Mouse (Mus musculus) liver, embryonic 12.5 days (tissue): ENCODE data around the gene Cfd. TPM values are rescaled to one million over a fixed set of nuclear protein-coding genes. Genes with fewer than 3 reads are reported as not detected.
A peak's percentile ranks its signal among the peaks of the same experiment; 100 is the strongest.

Experiments
- ATAC-seq: fragments of 200-750 bp; cut with Nextera tagmentation; 2 replicates; pipeline ENCODE4 v1.8.0; 2017; ENCODE audit warnings: moderate number of reproducible peaks, mild to moderate bottlenecking, moderate library complexity
- H3K27ac ChIP-seq: fragments of 300-500 bp; sonication (generic); 2 replicates; pipeline ENCODE4 v1.5.1; 2016; ENCODE audit warnings: mild to moderate bottlenecking
- H3K27me3 ChIP-seq: fragments of 300-500 bp; sonication (generic); replicated peaks from 2 replicates; pipeline ENCODE4 v1.6.1; 2016; ENCODE audit warnings: mild to moderate bottlenecking, moderate library complexity
- H3K36me3 ChIP-seq: fragments of 300-500 bp; sonication (generic); 2 replicates; pipeline ENCODE4 v1.6.1; 2016; ENCODE audit warnings: mild to moderate bottlenecking, moderate library complexity
- H3K4me1 ChIP-seq: fragments of 300-500 bp; sonication (generic); 2 replicates; pipeline ENCODE4 v1.6.1; 2016
- H3K4me2 ChIP-seq: fragments of 300-500 bp; sonication (generic); 2 replicates; pipeline ENCODE4 v1.6.1; 2016; ENCODE audit warnings: mild to moderate bottlenecking, moderate library complexity
- H3K4me3 ChIP-seq: fragments of 300-500 bp; sonication (generic); 2 replicates; pipeline ENCODE4 v1.5.1; 2016; ENCODE audit warnings: mild to moderate bottlenecking, moderate library complexity
- H3K9ac ChIP-seq: fragments of 300-500 bp; sonication (generic); 2 replicates; pipeline ENCODE4 v1.6.1; 2016; ENCODE audit warnings: mild to moderate bottlenecking, moderate library complexity
- H3K9me3 ChIP-seq: fragments of 300-500 bp; sonication (generic); replicated peaks from 2 replicates; pipeline ENCODE4 v1.6.1; 2016; ENCODE audit warnings: mild to moderate bottlenecking, moderate library complexity
- WGBS: fragments of 180-500 bp; shearing (Covaris S2); methylation state at CpG from one replicate; pipeline ENCODE4 v1.1.7; 2016; ENCODE audit not compliant: insufficient replicate concordance; 5-methylcytosine and 5-hydroxymethylcytosine counted together
- polyA plus RNA-seq: library from polyadenylated mRNA; unstranded; fragments of >200 nt; fragmentation: Nextera tagmentation; extraction: Ambion mirVana; gene quantifications from 2 replicates; pipeline ENCODE4 v1.2.1, GENCODE M21; 2016

Cfd gene
- polyA plus RNA-seq, 1 experiment from 2014 or later = not detected

DNA sequence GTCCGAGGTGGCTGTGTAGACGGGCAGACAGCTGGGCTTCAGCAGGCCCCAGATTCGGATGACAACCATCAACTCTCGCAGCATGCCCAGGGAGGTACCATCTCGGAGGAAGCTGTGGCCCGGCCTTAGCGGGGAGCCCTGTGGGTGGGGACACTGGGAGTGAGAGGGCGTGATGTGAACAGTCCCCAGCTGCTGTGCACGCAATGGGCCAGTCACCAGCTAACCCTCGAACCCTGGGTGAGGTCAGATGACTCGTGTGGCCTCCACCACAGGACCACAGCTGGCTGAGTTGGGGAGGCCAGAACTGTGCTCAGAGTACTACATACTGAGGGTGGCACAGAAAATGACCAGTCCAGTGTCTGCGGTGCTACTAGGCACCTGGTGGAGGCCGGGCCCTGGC is 6.2 kb downstream of the Cfd start:
- Histone ChIP-seq H3K4me2 (no peak overlapping the region), H3K36me3 (peaks cover 61% of the 10 kb centered on the region), H3K27me3 (no peaks in the 10 kb centered on the region), H3K9ac (no peak overlapping the region), H3K9me3 (no peaks in the 10 kb centered on the region), H3K27ac (peak overlapping the region; percentile 3; the same call in 1 of the 2 replicates), H3K4me1 (peaks cover 10% of the 10 kb centered on the region), H3K4me3 (no peak overlapping the region)
- WGBS = 78% methylated on average over 13 of the region's 13 CpGs
- ATAC-seq = no peak

DNA sequence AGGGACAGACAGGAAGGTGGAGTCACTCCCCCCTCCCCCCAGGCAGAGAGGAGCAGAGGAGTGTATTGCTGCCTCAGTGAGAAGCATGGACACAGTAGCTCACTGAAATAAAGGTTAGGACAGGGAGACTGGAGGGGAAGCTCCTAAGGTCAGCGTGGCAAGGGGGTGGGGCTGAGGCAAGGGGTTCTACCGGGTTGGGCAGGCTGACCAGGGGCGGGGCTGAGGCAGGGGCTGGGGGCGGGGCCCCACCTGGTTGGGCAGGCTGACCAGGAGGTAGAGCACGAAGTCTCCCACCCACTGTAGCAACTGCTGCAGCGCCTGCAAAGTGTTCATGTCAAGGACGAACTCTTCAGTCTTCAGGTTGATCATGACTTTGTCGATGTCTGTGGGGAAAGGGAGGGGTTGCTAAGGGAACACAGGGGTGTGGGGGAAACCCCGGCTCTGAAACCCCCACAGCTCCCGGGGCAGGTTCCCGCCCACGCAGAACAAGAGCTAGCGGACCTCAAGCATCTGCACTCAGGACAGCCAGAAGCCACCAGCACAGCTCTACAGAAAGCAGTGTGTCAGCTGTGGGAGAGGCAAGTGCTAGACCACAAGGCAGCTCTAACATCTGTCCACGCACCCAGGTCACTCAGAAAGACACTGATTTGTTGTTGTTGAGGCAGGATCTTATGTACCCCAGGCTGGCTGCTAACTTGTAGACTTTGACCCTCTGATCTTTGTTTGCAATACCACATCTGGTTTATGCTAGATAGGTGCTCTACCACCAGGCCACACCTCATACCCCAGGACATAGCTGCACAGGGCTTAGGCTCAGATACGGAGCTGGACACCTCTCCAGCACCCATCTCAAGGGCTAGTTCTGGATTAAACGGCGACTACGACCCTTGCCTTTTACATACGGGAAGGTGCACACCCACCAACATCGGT is 6.9 kb downstream of the Cfd start:
- peak overlapping the region; percentile 18; the same call in 1 of the 2 replicates for H3K27ac ChIP-seq
- peaks cover 66% of the 10 kb centered on the region for H3K36me3 ChIP-seq
- no peak overlapping the region for H3K4me3 ChIP-seq
- H3K9ac ChIP-seq = no peak overlapping the region
- 54% methylated on average over 20 of the region's 20 CpGs for WGBS
- H3K4me2 ChIP-seq = peak overlapping the region; percentile 31; the same call in 1 of the 2 replicates
- no peaks in the 10 kb centered on the region for H3K9me3 ChIP-seq
- ATAC-seq = peak; percentile 56
- no peaks in the 10 kb centered on the region for H3K27me3 ChIP-seq
- peaks cover 10% of the 10 kb centered on the region for H3K4me1 ChIP-seq

DNA sequence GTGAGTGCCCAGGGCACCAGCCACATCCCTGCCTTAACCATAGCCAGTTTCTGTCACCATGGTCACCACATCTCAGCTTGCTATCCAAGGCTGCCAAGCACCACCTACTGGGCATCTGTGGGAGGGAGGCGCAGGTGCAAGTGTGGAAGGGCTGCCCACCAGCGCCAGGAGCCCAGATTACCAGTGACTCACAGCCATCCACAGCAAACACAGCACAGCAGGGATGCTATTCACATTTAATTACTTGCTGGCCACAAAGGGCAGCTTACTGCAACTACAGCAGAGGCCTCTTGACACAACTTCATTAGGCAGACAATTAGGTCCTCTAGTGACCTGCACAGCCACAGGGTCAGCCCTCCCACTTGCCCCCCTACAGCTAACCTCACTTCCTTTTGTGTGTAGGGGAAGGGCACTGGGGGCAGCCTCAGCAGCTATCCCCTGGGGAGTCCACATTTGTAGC is 10.3 kb downstream of the Cfd start:
- Histone ChIP-seq H3K36me3 (peaks cover 84% of the 10 kb centered on the region), H3K4me2 (no peak overlapping the region), H3K9ac (no peak overlapping the region), H3K9me3 (no peaks in the 10 kb centered on the region), H3K4me1 (peaks cover 10% of the 10 kb centered on the region), H3K27me3 (no peaks in the 10 kb centered on the region), H3K27ac (no peak overlapping the region), H3K4me3 (no peak overlapping the region)
- WGBS = 74% methylated on average over 2 of the region's 2 CpGs
- ATAC-seq = no peak

DNA sequence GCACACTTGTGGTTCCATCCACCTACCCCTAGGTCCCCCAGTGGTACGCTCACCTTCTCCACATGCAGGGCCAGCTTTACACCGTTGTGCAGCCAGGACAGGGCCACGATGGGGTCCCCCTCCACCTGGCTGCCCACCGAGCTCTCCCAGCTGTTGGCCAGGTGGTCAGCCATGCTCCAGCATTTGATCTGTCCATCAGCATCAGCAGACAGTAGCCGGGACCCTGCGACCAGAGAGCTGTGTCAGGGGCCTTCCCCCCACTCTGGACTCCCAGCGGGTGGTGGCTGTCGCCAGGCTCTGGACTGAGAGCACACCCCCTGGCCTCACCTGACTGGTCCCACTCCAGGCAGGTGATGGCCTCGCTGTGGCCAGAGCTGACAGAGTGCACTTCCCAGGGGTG is 16.1 kb downstream of the Cfd start:
- ATAC-seq = no peak
- H3K27me3 ChIP-seq = no peaks in the 10 kb centered on the region
- H3K4me2 ChIP-seq = no peak overlapping the region
- H3K9me3 ChIP-seq = no peaks in the 10 kb centered on the region
- peaks cover 66% of the 10 kb centered on the region for H3K36me3 ChIP-seq
- WGBS = 94% methylated on average over 9 of the region's 9 CpGs
- H3K9ac ChIP-seq = no peak overlapping the region
- H3K27ac ChIP-seq = no peak overlapping the region
- peaks cover 29% of the 10 kb centered on the region for H3K4me1 ChIP-seq
- H3K4me3 ChIP-seq = no peak overlapping the region

DNA sequence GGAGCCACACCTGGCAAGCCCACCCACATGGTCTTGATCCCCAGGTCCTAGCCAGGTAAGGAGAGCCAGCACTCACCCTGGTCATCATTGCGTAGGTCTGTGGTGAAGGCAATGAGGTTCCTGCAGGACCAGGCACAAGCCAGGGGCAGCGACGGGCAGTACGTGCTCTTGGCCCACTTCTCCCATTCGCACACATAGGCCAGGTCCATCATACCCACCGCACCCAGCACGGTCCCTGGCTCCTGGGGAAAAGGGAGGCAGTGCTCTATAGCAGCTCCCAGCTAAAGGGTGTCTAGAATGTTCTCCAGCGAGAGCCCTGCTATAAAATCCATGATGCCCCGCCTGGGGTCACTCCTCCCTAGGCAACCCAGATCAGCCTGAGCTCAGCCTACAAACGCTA is 16.8 kb downstream of the Cfd start:
- no peak overlapping the region for H3K27ac ChIP-seq
- H3K4me1 ChIP-seq = peaks cover 36% of the 10 kb centered on the region
- H3K9me3 ChIP-seq = no peaks in the 10 kb centered on the region
- H3K36me3 ChIP-seq = peaks cover 69% of the 10 kb centered on the region
- peak overlapping the region; percentile 84; the same call in 1 of the 2 replicates for H3K4me3 ChIP-seq
- WGBS = 87% methylated on average over 10 of the region's 10 CpGs
- no peak overlapping the region for H3K9ac ChIP-seq
- no peak for ATAC-seq
- H3K27me3 ChIP-seq = no peaks in the 10 kb centered on the region
- peak overlapping the region; percentile 72 for H3K4me2 ChIP-seq

DNA sequence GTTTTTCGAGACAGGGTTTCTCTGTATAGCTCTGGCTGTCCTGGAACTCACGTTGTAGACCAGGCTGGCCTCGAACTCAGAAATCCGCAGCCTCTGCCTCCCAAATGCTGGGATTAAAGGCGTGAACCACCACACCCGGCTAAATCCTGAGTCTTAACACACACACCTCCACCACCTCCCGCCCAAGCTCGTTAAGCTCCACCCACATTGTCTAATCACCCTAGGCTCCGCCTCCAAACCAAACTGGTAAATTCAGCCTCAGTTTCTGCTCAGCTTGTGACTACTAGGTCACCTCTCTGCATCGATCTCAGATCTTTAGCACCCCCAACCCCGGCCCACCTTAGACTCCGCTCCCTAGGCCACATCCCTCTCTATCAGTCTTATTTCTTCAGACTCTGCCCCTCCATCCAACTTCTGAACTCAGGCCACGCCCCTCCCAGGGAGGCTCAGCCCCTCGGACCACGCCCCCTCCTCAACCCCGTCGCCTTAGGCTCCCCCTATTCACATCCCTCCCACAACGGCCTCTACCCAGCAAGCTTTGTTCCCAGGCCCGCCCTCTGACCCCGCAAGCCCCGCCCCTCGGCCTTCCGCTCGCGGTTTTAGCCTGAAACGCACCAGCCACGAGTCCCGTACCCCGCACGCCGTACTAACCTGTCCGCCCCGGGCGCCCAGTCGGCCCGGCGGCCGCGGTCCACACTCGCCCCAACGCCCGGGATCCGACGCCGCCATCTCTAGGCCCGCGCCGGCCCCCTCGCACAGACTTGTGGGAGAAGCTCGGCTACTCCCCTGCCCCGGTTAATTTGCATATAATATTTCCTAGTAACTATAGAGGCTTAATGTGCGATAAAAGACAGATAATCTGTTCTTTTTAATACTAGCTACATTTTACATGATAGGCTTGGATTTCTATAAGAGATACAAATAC is 17.8 kb downstream of the Cfd start, which contains the start of gene Med16:
Med16 (minus strand) TSS at position 757 of the 925 bp plus-strand sequence.
- H3K9me3 ChIP-seq = no peaks in the 10 kb centered on the region
- H3K27me3 ChIP-seq = no peaks in the 10 kb centered on the region
- peak within 1 kb of the TSS; percentile 98 for H3K27ac ChIP-seq
- peaks cover 68% of the 10 kb centered on the region for H3K36me3 ChIP-seq
- ATAC-seq = peak; percentile 91
- WGBS = 3% methylated on average over 51 of the region's 52 CpGs
- peak within 1 kb of the TSS; percentile 84 for H3K4me3 ChIP-seq
- peak within 1 kb of the TSS; percentile 72 for H3K4me2 ChIP-seq
- H3K4me1 ChIP-seq = peaks cover 46% of the 10 kb centered on the region
- peak within 1 kb of the TSS; percentile 91 for H3K9ac ChIP-seq

DNA sequence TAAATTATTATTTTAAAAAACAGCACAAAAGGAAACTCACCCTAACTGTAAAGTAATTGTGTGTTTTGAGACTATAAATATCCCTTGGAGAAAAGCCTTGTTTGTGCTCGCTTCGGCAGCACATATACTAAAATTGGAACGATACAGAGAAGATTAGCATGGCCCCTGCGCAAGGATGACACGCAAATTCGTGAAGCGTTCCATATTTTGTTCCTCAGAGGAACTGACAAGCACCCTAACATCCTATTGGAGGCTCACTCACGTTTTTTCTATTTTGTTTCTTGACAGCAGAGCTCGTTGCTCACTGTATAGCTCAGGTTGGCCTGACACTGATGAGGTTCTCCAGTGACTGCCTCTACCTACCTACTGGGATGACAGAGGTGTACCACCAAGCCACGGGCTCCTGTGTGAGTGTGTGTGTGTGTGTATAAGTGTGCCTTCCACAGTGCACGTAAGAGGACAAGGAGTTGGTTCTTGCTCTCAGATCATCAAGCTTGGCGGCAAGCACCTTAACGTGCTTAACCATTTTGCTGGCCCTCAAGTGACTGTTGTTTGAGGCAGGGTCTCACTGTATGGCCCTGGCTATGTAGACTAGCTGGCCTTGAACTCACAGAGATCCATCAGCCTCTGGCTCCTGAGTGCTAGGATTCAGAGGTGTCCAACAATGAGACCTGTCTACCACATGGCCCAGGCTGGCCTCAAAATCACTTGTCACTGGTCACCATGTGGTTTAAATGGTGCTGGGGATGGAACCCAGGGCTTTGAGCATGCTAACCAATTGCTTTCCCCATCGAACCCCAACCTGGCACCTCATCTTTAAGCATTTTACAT is 18.7 kb downstream of the Cfd start:
- ATAC-seq = peak; percentile 66
- Histone ChIP-seq H3K4me1 (peaks cover 55% of the 10 kb centered on the region), H3K4me3 (peak overlapping the region; percentile 84), H3K36me3 (peaks cover 61% of the 10 kb centered on the region), H3K9ac (peak overlapping the region; percentile 51), H3K9me3 (no peaks in the 10 kb centered on the region), H3K4me2 (peak overlapping the region; percentile 50), H3K27ac (peak overlapping the region; percentile 86), H3K27me3 (no peaks in the 10 kb centered on the region)
- WGBS = 24% methylated on average over 14 of the region's 14 CpGs

DNA sequence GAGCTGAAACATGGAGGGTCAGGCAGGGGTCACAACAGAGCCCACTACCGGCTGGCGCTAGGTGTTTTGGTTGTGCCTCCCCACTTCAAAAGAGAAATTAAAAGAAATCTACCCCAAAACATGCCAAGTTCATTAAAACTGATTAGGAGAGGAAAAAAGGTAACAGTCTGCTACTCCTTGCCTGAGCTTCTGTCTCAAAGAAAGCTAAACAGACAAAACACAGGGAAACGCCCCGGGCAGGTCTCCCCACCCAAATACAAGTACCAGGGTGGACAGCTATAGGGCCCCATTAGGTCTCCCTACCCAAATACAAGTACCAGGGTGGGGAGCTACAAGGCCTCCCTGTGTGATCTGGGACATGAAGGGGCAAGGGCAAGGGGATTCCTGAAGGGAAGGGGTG is 19.9 kb downstream of the Cfd start, which contains the start of gene Gm26602:
Gm26602 (plus strand) TSS at position 301 of the 400 bp plus-strand sequence.
- Histone ChIP-seq H3K36me3 (peaks cover 49% of the 10 kb centered on the region), H3K9ac (peak within 1 kb of the TSS; percentile 51; the same call in 1 of the 2 replicates), H3K4me3 (no peak within 1 kb of the TSS), H3K4me1 (peaks cover 67% of the 10 kb centered on the region), H3K27ac (peak within 1 kb of the TSS; percentile 86), H3K4me2 (peak within 1 kb of the TSS; percentile 50; the same call in 1 of the 2 replicates), H3K27me3 (no peaks in the 10 kb centered on the region), H3K9me3 (no peaks in the 10 kb centered on the region)
- WGBS = 85% methylated on average over 4 of the region's 4 CpGs
- ATAC-seq = no peak

DNA sequence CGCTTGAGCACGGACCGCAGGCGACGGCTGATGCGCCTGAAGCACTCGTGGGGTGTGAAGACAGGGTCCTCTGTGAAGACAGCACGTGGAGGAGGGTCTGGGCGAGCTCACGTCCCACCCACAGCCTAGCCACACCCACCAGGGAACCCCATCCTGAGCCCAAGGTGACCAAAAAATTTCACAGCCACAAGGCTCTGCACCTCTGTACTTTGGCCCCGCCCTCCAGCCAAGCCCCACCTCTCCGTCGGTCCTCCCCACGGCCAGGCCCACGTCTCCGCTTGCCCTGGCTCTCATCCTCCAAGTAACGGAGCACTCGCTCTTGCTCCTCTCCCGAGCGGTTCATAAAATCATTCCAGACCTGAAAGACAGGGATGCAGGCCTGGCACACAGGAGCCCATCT is 21.8 kb downstream of the Cfd start:
- H3K4me1 ChIP-seq = peaks cover 79% of the 10 kb centered on the region
- WGBS = 80% methylated on average over 20 of the region's 20 CpGs

DNA sequence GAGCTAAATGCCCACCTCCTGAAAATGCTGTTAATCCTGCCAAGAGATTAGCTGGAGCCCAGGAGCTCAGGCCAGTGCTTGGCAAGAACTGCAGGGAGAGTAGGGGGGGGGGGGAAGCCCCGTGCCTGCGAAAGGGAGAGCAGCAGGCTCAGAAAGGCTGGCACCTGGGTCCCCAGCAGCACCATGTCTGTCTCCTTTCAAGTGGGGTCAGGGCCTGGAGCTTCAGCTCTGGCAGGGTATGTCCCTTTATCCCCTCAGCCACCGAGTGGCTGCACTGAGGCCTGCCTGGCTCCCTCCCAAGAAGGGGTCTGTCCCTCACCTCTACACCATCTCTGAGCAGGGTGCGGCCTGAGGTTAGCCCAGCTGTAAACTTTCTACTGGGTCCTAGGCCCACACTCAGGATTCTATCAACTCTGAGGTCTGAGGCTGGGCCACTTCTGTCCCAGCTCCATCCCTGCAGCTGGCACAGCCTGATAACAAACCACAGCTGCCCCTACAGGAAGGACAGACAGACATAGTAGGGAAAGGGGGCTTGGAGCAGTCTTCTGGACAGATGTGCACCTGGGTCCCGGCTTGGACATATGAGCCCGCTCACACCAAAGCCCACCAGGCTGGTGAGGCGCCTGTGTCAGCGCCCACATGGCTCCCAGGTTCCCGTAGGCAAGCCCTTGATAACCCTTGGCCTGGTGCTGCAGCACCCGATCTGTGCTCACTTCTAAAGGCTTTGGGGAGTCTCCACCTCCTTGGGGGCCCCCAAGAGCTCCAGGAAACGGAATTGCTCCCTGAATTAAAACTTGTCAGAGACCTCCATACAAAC is 23.7 kb downstream of the Cfd start:
- WGBS = 23% methylated on average over 10 of the region's 11 CpGs
- peak; percentile 77 for ATAC-seq

More for the DNA sequence above, 21.8 kb downstream of the Cfd start:
- Histone ChIP-seq H3K36me3 (peaks cover 31% of the 10 kb centered on the region), H3K4me3 (no peak overlapping the region), H3K9me3 (no peaks in the 10 kb centered on the region), H3K27ac (no peak overlapping the region), H3K9ac (peak overlapping the region; percentile 24; the same call in 1 of the 2 replicates), H3K4me2 (no peak overlapping the region), H3K27me3 (peaks cover 4% of the 10 kb centered on the region)
- ATAC-seq = no peak

More for the DNA sequence above, 23.7 kb downstream of the Cfd start:
- H3K4me1 ChIP-seq = peaks cover 83% of the 10 kb centered on the region
- H3K4me2 ChIP-seq = peak overlapping the region; percentile 98
- H3K9ac ChIP-seq = peak overlapping the region; percentile 93
- no peaks in the 10 kb centered on the region for H3K9me3 ChIP-seq
- H3K27ac ChIP-seq = peak overlapping the region; percentile 92
- H3K36me3 ChIP-seq = peaks cover 31% of the 10 kb centered on the region
- peak overlapping the region; percentile 81 for H3K4me3 ChIP-seq
- H3K27me3 ChIP-seq = peaks cover 23% of the 10 kb centered on the region
